Mouse (Mus musculus): ENCODE measurements around the gene Arpc3. TPM values are rescaled to one million over a fixed set of nuclear protein-coding genes. Genes with fewer than 3 reads are reported as not detected.

The Arpc3 gene
- polyA plus RNA-seq, 1 experiment from 2014 or later, result 136 TPM

GRCm38 (mm10) chr5:122460656-122461055 lies 69.0 kb downstream of the Arpc3 start:
- Histone ChIP-seq H3K4me3 (replicated peaks; ENCODE audit: low read depth, low read length) (no peak overlapping the region), H3K36me3 (ENCODE audit: insufficient read depth, low read length) (peaks cover 91% of the 10 kb centered on the region), H3K27ac (no peak overlapping the region), H3K4me2 (ENCODE audit: low read length) (no peak overlapping the region), H3K4me1 (replicated peaks; ENCODE audit: insufficient read depth, low read length) (no peaks in the 10 kb centered on the region), H3K27me3 (ENCODE audit: insufficient read depth, low read length) (no peaks in the 10 kb centered on the region), H3K9ac (ENCODE audit: low read depth, low read length) (no peak overlapping the region), H3K9me3 (replicated peaks; ENCODE audit: low read length) (no peaks in the 10 kb centered on the region)
- WGBS, result 77% methylated on average over 11 of the region's 11 CpGs
- no peak for ATAC-seq (replicated peaks; ENCODE audit: low FRiP score, low read depth)
- DNase-seq (ENCODE audit: low spot score), result no peak
- no peak for TF ChIP-seq CTCF (IDR thresholded peaks at IDR 0.05; ENCODE audit: low read depth)

- Histone ChIP-seq H3K4me2 (ENCODE audit: low read length) (no peak overlapping the region), H3K9ac (ENCODE audit: low read depth, low read length) (no peak overlapping the region), H3K4me3 (replicated peaks; ENCODE audit: low read depth, low read length) (no peak overlapping the region), H3K9me3 (replicated peaks; ENCODE audit: low read length) (no peaks in the 10 kb centered on the region), H3K4me1 (replicated peaks; ENCODE audit: insufficient read depth, low read length) (no peaks in the 10 kb centered on the region), H3K36me3 (ENCODE audit: insufficient read depth, low read length) (peaks cover 94% of the 10 kb centered on the region), H3K27me3 (ENCODE audit: insufficient read depth, low read length) (no peaks in the 10 kb centered on the region), H3K27ac (no peak overlapping the region)
- no peak for TF ChIP-seq CTCF (IDR thresholded peaks at IDR 0.05; ENCODE audit: low read depth)
- no peak for ATAC-seq (replicated peaks; ENCODE audit: low FRiP score, low read depth)
- DNase-seq (ENCODE audit: low spot score), result no peak
- WGBS, result 87% methylated on average over 9 of the region's 9 CpGs
Measured at GRCm38 (mm10) chr5:122461431-122461830, 69.8 kb downstream of the Arpc3 start.

Other genes with a start within 250 kb of the Arpc3 start
- gene Ppp1cc, start 233.6 kb upstream of the Arpc3 start, polyA plus RNA-seq (2015; fragmentation: Nextera tagmentation; extraction: Ambion mirVana), result 203 and 220 TPM in 2 replicates
- gene Hvcn1, start 185.1 kb upstream of the Arpc3 start, polyA plus RNA-seq (2015; fragmentation: Nextera tagmentation; extraction: Ambion mirVana), result 12.2 and 13.5 TPM in 2 replicates
- gene Tctn1, start 127.4 kb upstream of the Arpc3 start, polyA plus RNA-seq (2015; fragmentation: Nextera tagmentation; extraction: Ambion mirVana), result 5.2 and 6.6 TPM in 2 replicates
- 10.4 and 12.1 TPM in 2 replicates for gene Pptc7, start 107.5 kb upstream of the Arpc3 start, polyA plus RNA-seq (2015; fragmentation: Nextera tagmentation; extraction: Ambion mirVana)
- 11.3 and 11.8 TPM in 2 replicates for gene Rad9b, start 37.6 kb upstream of the Arpc3 start, polyA plus RNA-seq (2015; fragmentation: Nextera tagmentation; extraction: Ambion mirVana)
- 295 and 301 TPM in 2 replicates for gene Vps29, start 37.5 kb upstream of the Arpc3 start, polyA plus RNA-seq (2015; fragmentation: Nextera tagmentation; extraction: Ambion mirVana)
- gene Gpn3, start 20.0 kb upstream of the Arpc3 start, polyA plus RNA-seq (2015; fragmentation: Nextera tagmentation; extraction: Ambion mirVana), result 64.4 and 64.5 TPM in 2 replicates
- 55.7 and 61.0 TPM in 2 replicates for gene Fam216a, start 19.5 kb upstream of the Arpc3 start, polyA plus RNA-seq (2015; fragmentation: Nextera tagmentation; extraction: Ambion mirVana)
- gene Anapc7, start 29.8 kb downstream of the Arpc3 start, polyA plus RNA-seq (2015; fragmentation: Nextera tagmentation; extraction: Ambion mirVana), result 37.5 and 42.0 TPM in 2 replicates
- gene Atp2a2, start 110.3 kb downstream of the Arpc3 start, polyA plus RNA-seq (2015; fragmentation: Nextera tagmentation; extraction: Ambion mirVana), result 37.8 and 38.5 TPM in 2 replicates
- 37.1 and 39.1 TPM in 2 replicates for gene Ift81, start 222.6 kb downstream of the Arpc3 start, polyA plus RNA-seq (2015; fragmentation: Nextera tagmentation; extraction: Ambion mirVana)